Mouse (Mus musculus): ENCODE results near the gene Tdp2. TPM values are rescaled to one million over a fixed set of nuclear protein-coding genes. Genes with fewer than 3 reads are reported as not detected.

Gene Tdp2
- polyA plus RNA-seq (2017; shearing (Covaris generic)) = 86.8 TPM

GRCm38 (mm10) chr13:24831353-24832130 lies at the start of gene Tdp2, which contains the start of gene Acot13:
TSS of gene Tdp2 (plus strand) at chr13:24831679.
TSS of gene Acot13 (minus strand) at chr13:24831540.

GRCm38 (mm10) chr13:24801308-24801921 lies 30.1 kb upstream of the Tdp2 start, which contains the start of gene BC005537:
TSS of gene BC005537 (plus strand) at chr13:24801657.

GRCm38 (mm10) chr13:24844983-24845955 lies 13.8 kb downstream of the Tdp2 start, which contains the start of gene D130043K22Rik:
TSS of gene D130043K22Rik (plus strand) at chr13:24845135.

Other genes starting within 250 kb of the Tdp2 start
- gene Ripor2, start 249.5 kb upstream of the Tdp2 start, polyA plus RNA-seq (2017; shearing (Covaris generic)) = 345 TPM
- gene Armh2, start 90.4 kb upstream of the Tdp2 start, polyA plus RNA-seq (2017; shearing (Covaris generic)) = not detected
- gene Gmnn, start 69.8 kb upstream of the Tdp2 start, polyA plus RNA-seq (2017; shearing (Covaris generic)) = 12.1 TPM
- gene BC005537, start 30.0 kb upstream of the Tdp2 start, polyA plus RNA-seq (2017; shearing (Covaris generic)) = 28.1 TPM
- gene Acot13, start 139 bp upstream of the Tdp2 start, polyA plus RNA-seq (2017; shearing (Covaris generic)) = 43.0 TPM
- 0.27 TPM for gene D130043K22Rik, start 13.5 kb downstream of the Tdp2 start, polyA plus RNA-seq (2017; shearing (Covaris generic))
- gene Aldh5a1, start 106.0 kb downstream of the Tdp2 start, polyA plus RNA-seq (2017; shearing (Covaris generic)) = 0.95 TPM
- 0.44 TPM for gene Gpld1, start 111.5 kb downstream of the Tdp2 start, polyA plus RNA-seq (2017; shearing (Covaris generic))
- gene Mrs2, start 188.7 kb downstream of the Tdp2 start, polyA plus RNA-seq (2017; shearing (Covaris generic)) = 33.7 TPM
- not detected for gene Dcdc2a, start 224.3 kb downstream of the Tdp2 start, polyA plus RNA-seq (2017; shearing (Covaris generic))

All from effector memory CD4-positive, alpha-beta T cell, adult 5 months (primary cell).